Mouse (Mus musculus) C2C12 (cell line): Measurements from ENCODE around the gene Selenom.

Source experiments
- CTCF ChIP-seq: IDR thresholded peaks from one replicate; pipeline ENCODE4 v1.5.1; 2011; ENCODE audit not compliant: control insufficient read depth, insufficient read depth, insufficient read length
- FOSL1 ChIP-seq: IDR thresholded peaks from one replicate; pipeline ENCODE4 v1.8.0; 2011; ENCODE audit warnings: mild to moderate bottlenecking, low read length; ENCODE audit not compliant: poor library complexity, insufficient read depth, severe bottlenecking
- MYOG ChIP-seq: IDR thresholded peaks from one replicate; pipeline ENCODE4 v1.6.1; 2011; ENCODE audit not compliant: control insufficient read depth, insufficient read length; ENCODE audit errors: extremely low read depth
- USF1 ChIP-seq: IDR thresholded peaks from one replicate; pipeline ENCODE4 v1.6.1; 2011; ENCODE audit warnings: low read depth, mild to moderate bottlenecking, control low read depth, moderate library complexity

DNA sequence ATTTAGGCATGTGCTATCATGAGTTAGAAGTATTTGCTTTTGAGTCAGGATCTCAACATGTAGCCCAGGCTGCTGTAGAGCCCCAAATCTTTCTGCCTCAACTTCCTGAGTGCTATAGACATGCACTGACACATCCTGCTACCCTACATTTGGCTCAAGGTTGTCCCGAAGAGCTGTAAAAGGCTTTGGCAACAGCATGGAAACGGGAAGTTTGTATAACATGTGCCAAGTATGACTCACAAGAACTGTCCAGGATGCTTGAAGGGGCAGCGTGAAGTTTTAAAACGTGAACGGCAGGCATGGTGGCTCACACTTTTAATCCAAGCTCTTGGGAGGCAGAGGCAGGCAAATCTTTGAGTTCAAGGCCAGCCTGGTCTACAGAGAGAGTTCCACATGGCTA lies 45.7 kb downstream of the Selenom start:
- no peak for TF ChIP-seq CTCF
- TF ChIP-seq USF1 = no peak
- no peak for TF ChIP-seq FOSL1
- no peak for TF ChIP-seq MYOG
